Mouse (Mus musculus) small intestine, adult 2 months (tissue): ENCODE measurements around the gene Hnf4a. TPM values are rescaled to one million over a fixed set of nuclear protein-coding genes. Genes with fewer than 3 reads are reported as not detected.

ENCODE experiments used
- H3K27ac ChIP-seq: fragments of 200-500 bp; 2 replicates; pipeline ENCODE4 v1.5.1; 2012; ENCODE audit warnings: low read depth, low read length, control low read depth, inconsistent platforms; ENCODE audit not compliant: insufficient read depth
- H3K27me3 ChIP-seq: fragments of 200-500 bp; 2 replicates; pipeline ENCODE4 v1.6.1; 2012; ENCODE audit warnings: mild to moderate bottlenecking, moderate library complexity, low read length, inconsistent platforms; ENCODE audit not compliant: control insufficient read depth, insufficient read depth
- H3K36me3 ChIP-seq: fragments of 200-500 bp; 2 replicates; pipeline ENCODE4 v1.6.1; 2012; ENCODE audit warnings: mild to moderate bottlenecking, low read length, control low read depth, inconsistent platforms; ENCODE audit not compliant: control insufficient read depth, insufficient read depth
- H3K4me1 ChIP-seq: fragments of 200-500 bp; 2 replicates; pipeline ENCODE4 v1.6.1; 2012; ENCODE audit warnings: low read length, inconsistent platforms, mixed read lengths; ENCODE audit not compliant: control insufficient read depth, insufficient read depth, insufficient read length
- H3K4me3 ChIP-seq: fragments of 200-500 bp; 2 replicates; pipeline ENCODE4 v1.5.1; 2012; ENCODE audit warnings: low read depth, mild to moderate bottlenecking, control low read depth, inconsistent platforms, low read length, moderate library complexity
- CTCF ChIP-seq: fragments of 200-500 bp; IDR thresholded peaks from 2 replicates; pipeline ENCODE4 v1.5.1; 2012; ENCODE audit warnings: low read depth, mild to moderate bottlenecking, control low read depth, inconsistent platforms, low read length, moderate library complexity, mixed read lengths; ENCODE audit not compliant: insufficient replicate concordance, insufficient read length; ENCODE audit errors: extremely low read depth
- POLR2A ChIP-seq: fragments of 200-500 bp; IDR thresholded peaks from 2 replicates; pipeline ENCODE4 v1.6.1; 2012; ENCODE audit warnings: low read depth, mild to moderate bottlenecking, control low read depth, inconsistent platforms, low read length, moderate library complexity
- WGBS: fragments of 180-500 bp; shearing (Covaris S2); methylation state at CpG from one replicate; pipeline ENCODE4 v1.1.7; 2018; 5-methylcytosine and 5-hydroxymethylcytosine counted together
- polyA plus RNA-seq: library from polyadenylated mRNA; depleted of rRNA; stranded (reverse); fragments of >200 nt; gene quantifications from 2 replicates; pipeline ENCODE4 v1.2.3, GENCODE M21; 2012

Gene Hnf4a
- polyA plus RNA-seq, 1 experiment: 397 TPM

- Histone ChIP-seq H3K27ac (0 out of 2 replicates have a peak overlapping the region, but pooled peaks have one; percentile 13), H3K27me3 (no peaks in the 10 kb centered on the region), H3K4me3 (no peak overlapping the region), H3K4me1 (peaks cover 34% of the 10 kb centered on the region), H3K36me3 (peaks cover 34% of the 10 kb centered on the region)
- 60% methylated on average over 12 of the region's 12 CpGs for WGBS
- TF ChIP-seq CTCF (peak; percentile 9; the same call in 1 of the 2 replicates), POLR2A (no peak)
Measured at GRCm38 (mm10) chr2:163609281-163609975, 102.8 kb downstream of the Hnf4a start.

DNA sequence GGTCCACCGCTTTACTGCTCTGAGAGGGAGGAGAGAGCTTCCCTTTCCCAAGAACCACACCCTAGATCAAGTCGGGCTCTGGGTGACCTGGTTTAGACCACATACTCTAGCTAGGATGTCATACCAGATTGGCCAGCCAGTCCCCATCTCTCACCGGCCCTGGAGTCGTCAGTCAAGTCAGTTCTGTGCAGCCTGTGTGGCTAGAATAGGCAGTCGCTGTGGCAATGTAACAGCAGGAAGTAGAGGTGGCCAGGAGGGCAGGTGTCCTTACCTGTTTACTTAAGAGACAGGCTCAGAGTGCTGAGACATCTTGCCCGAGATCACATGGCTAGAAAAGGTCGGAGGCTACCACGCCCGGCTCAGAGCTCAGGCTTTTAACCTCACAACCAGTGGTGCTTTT, 104.6 kb downstream of the Hnf4a start:
- H3K27ac ChIP-seq: peak overlapping the region; percentile 28; the same call in 1 of the 2 replicates
- no peaks in the 10 kb centered on the region for H3K27me3 ChIP-seq
- H3K36me3 ChIP-seq: peaks cover 38% of the 10 kb centered on the region
- 30% methylated on average over 9 of the region's 9 CpGs for WGBS
- H3K4me1 ChIP-seq: peaks cover 40% of the 10 kb centered on the region
- no peak for TF ChIP-seq POLR2A
- TF ChIP-seq CTCF: no peak
- no peak overlapping the region for H3K4me3 ChIP-seq

DNA sequence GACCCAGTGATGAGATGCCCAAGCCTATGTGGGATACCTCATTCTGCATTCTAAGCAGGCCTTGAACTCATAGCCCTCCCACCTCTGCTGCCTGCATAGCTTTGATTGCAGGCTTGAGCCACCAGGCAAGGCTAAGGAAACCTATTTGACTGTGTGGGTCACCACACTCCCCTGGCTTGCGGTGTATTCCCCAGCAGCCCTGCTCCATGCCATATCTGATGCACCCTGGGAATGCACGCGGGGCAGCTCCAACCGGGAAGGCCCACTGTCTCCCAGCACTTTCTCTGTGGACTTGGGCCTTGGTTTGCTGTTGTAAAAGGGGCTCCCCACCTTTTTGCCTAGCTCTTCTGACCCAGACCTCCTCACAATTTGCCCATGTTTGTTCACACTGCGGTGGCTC, 106.6 kb downstream of the Hnf4a start:
- Histone ChIP-seq H3K36me3 (peaks cover 40% of the 10 kb centered on the region), H3K27ac (no peak overlapping the region), H3K4me1 (peaks cover 32% of the 10 kb centered on the region), H3K4me3 (no peak overlapping the region), H3K27me3 (no peaks in the 10 kb centered on the region)
- no peak for TF ChIP-seq CTCF
- 91% methylated on average over 5 of the region's 5 CpGs for WGBS

- peaks cover 45% of the 10 kb centered on the region for H3K36me3 ChIP-seq
- no peak overlapping the region for H3K4me3 ChIP-seq
- TF ChIP-seq POLR2A (no peak), CTCF (no peak)
- H3K27ac ChIP-seq: no peak overlapping the region
- no peaks in the 10 kb centered on the region for H3K27me3 ChIP-seq
- peaks cover 31% of the 10 kb centered on the region for H3K4me1 ChIP-seq
- 96% methylated on average over 4 of the region's 4 CpGs for WGBS
Measured at GRCm38 (mm10) chr2:163613990-163614389, 107.4 kb downstream of the Hnf4a start.

DNA sequence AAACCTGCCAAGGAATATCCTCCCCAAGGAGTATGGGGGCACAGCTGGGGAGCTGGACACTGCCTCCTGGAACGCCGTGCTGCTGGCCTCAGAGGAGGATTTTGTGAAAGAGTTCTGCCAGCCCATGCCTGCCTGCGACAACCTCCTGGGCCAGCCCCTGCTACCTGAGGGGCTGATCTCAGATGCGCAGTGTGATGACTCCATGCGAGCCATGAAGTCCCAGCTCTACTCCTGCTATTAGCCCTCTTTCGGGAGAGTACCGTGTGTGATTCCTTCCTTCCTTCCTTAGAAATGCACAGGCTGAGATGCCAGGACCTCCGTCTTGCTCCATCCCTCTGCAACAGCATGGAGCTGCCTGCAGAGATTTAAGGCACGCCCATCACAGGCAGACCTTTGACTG, 108.8 kb downstream of the Hnf4a start:
- no peaks in the 10 kb centered on the region for H3K27me3 ChIP-seq
- H3K36me3 ChIP-seq: peaks cover 56% of the 10 kb centered on the region
- TF ChIP-seq CTCF (no peak), POLR2A (no peak)
- peaks cover 25% of the 10 kb centered on the region for H3K4me1 ChIP-seq
- H3K4me3 ChIP-seq: no peak overlapping the region
- no peak overlapping the region for H3K27ac ChIP-seq
- 71% methylated on average over 9 of the region's 9 CpGs for WGBS

GRCm38 (mm10) chr2:163615906-163616651, 109.5 kb downstream of the Hnf4a start:
- no peak overlapping the region for H3K4me3 ChIP-seq
- 64% methylated on average over 4 of the region's 4 CpGs for WGBS
- H3K4me1 ChIP-seq: peaks cover 19% of the 10 kb centered on the region
- no peaks in the 10 kb centered on the region for H3K27me3 ChIP-seq
- TF ChIP-seq POLR2A: no peak
- no peak for TF ChIP-seq CTCF
- peak overlapping the region; percentile 4; the same call in 1 of the 2 replicates for H3K27ac ChIP-seq
- H3K36me3 ChIP-seq: peaks cover 61% of the 10 kb centered on the region

- peak overlapping the region; percentile 23 for H3K27ac ChIP-seq
- TF ChIP-seq CTCF (no peak), POLR2A (no peak)
- peaks cover 66% of the 10 kb centered on the region for H3K36me3 ChIP-seq
- no peaks in the 10 kb centered on the region for H3K27me3 ChIP-seq
- peaks cover 14% of the 10 kb centered on the region; the same call in 1 of the 2 replicates for H3K4me1 ChIP-seq
- 29% methylated on average over 3 of the region's 3 CpGs for WGBS
- H3K4me3 ChIP-seq: no peak overlapping the region
Measured at GRCm38 (mm10) chr2:163616652-163617227, 110.1 kb downstream of the Hnf4a start.
